Mouse (Mus musculus): ENCODE measurements at regions not wholly inside any gene's neighbourhood (a gene's known extent, or its start where the extent isn't known, plus 50 kb on each side); places are given as distances from the start of the nearest gene placed in this dataset.

DNA sequence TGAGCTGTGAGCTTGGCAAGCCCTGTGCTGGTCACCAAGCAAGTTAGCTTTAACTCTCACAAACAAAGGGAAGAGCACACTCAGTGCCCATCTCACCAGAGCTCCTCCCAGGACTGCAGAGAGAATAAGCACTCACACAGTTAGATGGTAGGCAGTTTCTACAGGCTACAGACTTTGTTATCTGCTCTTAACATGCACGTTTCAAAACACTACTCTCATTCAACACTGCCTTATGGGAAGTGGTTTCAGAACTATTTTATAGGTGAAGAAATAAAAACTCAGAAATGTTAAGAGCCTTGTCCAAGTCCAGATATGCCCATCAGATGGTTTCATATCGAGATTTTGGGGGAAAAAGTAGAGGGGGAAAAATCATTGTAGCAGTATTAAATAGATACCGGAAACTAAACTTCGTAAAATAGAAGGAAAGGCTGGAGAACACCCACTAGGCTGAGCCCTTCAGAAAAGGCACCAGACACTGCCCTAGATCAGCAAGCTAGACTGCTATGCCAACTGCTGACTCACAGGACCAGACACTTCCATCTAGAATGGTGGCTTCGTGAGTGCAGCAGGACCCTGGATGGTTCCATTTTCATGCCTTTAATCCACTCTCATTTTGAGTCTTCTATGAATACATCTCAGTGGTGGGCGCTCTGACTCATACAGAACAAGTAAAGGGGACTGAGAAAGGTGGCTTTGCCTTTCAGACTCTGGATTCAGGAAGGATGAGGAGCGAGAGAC lies 51.3 kb upstream of the Serbp1 start:
- DNase-seq (ENCODE audit: low spot score) = no peak

DNA sequence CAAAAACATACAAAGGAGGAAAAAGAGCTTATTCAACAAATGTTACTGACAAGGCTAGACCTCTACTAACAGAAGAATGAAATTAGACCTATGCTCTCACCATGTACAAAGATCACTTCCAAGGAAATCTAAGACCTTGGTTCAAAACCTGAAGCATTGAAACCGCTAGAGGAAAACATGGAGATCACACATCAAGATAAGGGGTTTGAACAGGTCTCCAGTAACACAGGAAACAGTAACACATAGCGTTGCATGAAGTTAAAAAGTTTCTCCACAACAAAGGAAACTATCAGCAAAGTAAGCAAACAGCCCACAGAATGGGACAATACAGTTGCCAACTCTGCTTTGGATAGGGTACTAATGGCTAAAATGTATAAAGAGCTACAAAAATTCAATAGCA lies 53.3 kb upstream of the Serbp1 start:
- no peak for DNase-seq (ENCODE audit: low spot score)

DNA sequence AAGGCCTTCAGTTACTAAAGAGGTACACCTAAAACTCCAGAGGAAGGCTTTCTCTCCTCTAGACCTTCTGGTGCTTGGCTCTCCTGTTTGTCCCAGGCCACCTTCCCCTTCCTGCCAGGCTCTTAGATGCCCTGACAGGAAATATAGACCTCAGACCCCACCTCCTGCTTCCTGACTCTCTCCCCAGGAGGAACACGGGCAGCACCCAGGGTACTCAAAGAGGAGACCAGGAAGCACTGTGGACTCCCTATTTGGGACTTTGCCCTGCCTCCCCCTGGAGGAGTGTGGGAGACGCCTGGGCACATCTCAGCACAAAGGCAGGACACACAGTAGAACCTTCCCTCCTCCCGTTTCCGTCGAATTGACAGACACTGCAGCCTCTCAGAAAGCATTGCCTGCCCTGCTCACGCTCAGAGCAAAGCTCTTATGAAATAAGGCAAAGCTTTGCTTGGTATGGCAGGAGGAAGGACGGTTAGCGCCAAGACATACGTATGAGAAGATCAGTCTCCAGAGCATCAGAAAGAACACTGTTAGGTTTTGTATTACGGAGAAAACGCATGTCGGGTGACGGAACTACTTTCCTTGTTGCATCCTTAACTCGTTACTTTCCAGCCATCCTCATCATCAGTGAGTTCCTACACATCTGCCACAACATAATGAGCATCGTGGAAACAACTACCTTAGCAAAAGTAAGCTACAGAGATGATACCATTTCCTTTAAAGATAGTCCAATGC lies 54.3 kb upstream of the Serbp1 start:
- no peak for DNase-seq (ENCODE audit: low spot score)

DNA sequence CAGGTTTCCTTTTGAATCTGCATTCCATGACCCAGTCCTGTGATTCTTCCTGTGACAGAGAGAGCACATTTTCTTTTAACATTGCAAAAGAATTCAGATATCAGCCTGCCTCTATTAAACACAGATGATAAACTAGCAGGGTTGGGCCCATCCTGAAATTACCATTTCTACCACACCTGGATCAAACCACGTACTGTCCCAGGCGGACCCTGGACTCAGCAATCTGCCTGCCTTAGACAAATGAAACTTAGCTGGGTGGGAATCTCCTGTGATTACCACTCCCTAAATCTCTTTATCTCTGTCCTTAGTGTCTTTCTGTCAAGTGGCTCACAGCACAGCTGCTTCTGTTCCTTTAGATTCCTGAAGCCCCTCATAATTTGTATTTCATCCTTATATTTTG lies 55.5 kb upstream of the Serbp1 start:
- no peak for DNase-seq (ENCODE audit: low spot score)

DNA sequence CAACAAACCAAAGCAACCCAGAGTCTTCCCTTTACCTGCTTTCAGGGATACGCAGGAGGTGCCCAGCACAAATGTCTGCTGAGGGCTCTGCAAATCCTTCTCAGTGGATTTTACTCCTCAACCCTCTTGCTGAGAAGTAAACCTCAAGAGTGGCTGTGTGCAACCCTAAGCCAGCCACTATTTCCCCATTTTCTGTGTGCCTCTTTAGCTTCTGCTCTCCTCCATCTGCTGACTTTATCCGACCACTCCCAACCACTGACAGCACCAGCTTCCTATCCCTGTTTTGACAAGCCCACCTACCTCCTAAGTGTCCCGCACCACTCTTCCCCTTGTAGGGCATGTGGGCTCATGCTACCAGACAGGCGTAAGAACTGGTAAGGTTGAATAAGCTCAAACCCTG lies 56.5 kb upstream of the Serbp1 start:
- no peak for DNase-seq (ENCODE audit: low spot score)

DNA sequence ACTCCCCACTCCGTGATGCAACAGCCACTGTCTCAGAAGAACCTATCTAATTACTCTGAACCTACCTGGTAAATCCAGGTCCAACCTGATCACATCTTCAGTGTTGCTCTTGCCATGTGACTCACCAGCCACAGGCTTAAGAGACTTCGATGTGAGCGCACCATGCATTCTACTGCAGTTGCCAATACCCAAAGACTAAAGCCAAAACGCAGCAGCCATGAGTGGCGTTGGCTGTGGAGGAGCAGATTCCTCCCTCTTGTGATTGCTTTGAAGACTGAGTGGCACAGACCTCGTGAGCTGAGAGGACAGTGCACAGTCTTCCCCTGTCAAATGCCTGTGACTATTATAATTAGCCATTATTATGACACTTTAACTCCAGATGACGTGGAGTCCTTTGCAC lies 58.6 kb upstream of the Serbp1 start:
- DNase-seq (ENCODE audit: low spot score) = no peak

DNA sequence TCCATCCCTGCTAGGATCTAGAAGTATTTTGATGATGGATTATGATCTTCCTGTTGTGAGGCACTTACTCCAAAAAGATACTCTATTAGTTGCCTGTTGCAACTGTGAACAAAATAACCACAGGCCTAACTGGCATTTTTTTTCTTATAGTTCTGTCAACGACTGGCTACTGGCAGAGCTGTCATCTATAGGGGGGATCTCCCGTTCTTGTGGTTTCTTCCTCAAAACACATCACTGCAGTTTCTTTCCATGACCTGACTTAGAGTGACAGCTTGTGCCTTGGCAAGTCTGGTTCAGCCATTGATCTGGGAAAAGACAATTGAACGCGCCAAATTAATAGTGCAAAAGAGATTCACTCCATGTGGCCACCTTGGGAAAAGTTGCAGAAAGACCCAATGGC lies 59.4 kb upstream of the Serbp1 start:
- DNase-seq (ENCODE audit: low spot score) = no peak

DNA sequence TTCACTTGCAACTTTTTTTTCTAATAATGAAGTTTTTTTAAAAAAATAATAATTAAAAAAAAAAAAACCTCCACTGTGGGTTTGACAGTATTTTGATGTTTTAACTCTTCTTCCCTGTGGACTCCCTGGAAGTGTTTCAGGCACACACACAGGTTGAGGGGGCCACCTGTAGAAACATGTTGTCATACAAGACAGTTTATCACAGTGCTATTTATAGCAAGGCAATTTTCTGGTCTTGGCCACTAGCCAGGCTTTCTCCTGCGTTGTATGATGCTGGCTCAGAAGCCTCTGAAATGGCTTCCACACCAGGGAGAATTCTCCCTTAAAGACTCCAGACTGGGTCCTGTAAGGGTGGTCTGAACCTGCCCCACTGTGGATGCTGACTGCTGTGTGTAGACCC lies 59.9 kb upstream of the Serbp1 start:
- DNase-seq (ENCODE audit: low spot score) = no peak

DNA sequence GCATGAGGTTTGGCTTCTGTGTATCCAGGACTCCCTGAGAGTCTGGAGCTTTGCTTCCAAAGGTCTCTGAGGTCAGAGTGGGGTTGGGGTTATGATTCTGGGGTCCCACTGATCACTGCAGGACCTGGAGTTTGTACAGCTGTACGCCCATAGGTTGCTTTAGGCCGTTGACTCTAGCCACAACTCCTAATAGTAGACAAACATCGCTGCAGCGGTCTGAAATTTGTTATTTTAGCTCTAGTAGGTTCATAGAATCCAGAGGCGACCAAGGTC lies 67.4 kb upstream of the Serbp1 start:
- no peak for DNase-seq (ENCODE audit: low spot score)

DNA sequence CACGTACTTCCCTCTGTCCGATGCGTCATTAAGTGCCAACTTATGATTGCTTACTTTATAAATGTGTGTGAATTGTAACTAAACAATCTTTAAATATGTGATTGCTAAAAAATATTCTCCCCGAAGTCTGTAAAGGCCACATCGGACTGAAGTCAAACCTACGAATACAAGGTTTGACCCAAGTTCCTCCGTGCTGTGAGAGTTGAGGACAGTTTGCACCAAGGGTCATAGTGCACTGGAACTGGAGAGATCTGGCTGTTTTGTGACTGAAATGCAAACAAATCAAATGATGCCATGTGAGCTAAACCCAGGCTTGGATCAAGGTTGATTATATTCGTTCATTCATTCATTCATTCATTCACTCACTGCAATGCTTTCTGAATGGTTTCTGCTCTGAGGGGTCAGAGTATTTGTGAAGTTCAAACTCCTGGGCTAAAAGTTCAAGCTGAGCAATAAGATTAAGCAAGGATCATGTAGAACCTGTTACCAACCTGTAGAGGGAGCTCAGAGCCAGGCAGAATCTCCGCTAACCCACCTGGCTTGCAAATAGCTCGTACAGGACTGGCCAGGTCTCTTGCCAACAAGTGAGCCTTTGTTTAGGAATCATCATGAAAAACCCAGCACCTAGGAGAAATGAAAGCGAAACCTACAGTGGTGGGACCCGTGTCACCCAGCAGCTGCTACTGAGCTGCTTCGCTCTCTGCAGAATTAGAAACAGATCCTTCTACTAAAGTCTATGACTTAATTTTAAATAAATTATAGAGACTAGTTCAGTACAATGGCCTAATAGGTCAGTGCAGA lies 67.9 kb upstream of the Serbp1 start:
- no peak for DNase-seq (ENCODE audit: low spot score)

DNA sequence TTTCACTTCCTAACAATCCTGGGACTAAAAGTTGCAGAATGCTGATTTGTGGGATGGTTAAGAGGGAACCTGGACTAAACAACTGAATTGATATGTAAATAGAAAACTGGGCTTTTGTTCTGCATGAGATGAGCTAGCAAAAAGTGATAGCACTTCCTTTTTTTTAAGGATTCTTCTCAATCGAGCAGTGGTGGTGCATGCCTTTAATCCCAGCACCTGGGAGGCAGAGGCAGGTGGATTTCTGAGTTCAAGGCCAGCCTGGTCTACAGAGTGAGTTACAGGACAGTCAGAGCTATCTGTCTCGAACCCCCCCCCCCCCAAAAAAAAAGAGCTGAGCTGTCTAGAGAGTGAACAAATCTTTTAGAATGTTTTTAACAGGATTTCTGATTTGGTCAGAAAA lies 69.2 kb upstream of the Serbp1 start:
- DNase-seq (ENCODE audit: low spot score) = no peak

DNA sequence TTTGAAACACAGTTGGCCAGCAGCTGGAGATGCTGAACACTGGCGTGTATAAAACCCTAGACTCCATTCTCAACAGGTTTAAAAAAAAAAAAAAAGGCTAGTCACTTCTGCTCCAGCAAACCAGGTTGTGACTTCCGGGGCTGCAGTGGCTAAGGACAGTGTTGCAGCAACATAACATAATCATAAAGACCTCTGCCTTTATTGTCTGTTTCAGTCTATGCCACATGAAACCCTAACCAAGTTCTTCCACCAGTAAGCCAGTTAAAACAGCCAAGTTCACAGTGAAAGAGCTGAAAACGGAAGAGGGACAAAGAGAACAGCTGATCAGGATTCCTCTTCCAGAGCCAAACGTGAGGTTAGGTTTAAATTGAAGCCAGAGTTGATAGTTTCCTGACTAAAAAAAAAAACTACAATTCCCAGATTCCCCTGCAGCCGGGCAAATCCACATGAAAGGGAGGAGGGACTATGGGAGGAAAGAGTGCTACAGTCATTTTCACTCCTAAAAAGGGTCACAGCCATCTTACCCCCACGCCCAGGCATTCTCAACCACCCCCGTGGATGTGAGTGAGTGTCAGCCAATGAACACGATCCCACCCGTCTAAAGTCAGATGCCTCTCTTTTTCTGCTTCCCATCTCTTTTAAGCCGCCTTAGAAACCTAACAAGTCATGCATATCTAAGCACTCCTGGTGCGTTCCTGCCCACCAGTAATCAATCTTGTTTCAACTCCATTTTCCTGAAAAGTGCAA lies 69.8 kb upstream of the Serbp1 start:
- DNase-seq (ENCODE audit: low spot score) = peak; percentile 37

DNA sequence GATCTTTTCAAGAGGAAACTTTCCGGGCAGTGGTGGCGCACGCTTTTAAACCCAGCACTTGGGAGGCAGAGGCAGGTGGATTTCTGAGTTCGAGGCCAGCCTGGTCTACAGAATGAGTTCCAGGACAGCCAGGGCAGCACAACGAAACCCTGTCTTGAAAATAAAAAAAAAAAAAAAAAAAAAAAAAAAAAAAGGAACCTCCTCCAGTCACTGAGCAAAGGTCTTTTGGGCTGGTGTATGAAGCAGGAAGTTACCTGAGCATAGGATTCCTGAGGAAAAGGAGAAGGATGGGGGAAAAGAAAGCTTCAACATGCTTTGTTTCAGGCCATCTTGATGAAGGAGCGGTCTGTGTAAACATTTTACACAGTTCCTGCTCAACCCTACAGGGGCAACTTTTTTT lies 72.9 kb upstream of the Serbp1 start:
- no peak for DNase-seq (ENCODE audit: low spot score)

DNA sequence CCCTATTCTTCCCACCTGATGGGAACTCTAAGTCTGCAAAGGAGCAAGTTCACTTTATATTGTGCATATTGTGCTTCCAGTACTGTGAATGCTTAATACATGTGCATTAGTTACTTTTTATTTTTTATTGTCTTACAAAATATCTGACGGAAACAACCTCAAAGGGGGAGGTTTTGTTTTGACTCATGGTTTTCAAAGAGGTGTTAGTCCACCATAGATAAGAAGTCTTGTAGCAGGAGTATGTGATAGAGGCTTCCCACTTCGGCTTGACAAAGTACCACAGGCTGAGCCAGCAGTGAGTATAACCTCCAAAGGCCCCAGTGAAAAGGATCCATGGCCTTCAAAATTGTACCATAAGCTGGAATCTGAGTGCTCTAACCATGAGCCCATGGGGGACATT lies 74.0 kb upstream of the Serbp1 start:
- DNase-seq (ENCODE audit: low spot score) = no peak

DNA sequence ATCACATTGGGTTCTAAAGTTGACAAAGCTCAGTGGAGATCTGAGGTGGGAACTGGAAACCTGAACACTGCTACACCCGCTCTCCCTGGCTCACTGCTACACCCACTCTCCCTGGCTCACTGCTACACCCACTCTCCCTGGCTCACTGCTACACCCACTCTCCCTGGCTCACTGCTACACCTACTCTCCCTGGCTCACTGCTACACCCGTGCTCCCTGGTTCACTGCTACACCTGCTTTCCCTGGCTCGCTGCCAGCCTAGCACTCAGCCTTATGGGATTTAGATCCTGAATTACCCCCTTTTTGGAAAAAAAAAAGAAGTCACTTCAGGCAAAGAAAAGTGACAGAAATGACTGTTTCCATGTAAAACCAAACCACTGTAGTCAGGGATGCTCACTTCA lies 75.2 kb upstream of the Serbp1 start:
- no peak for DNase-seq (ENCODE audit: low spot score)

DNA sequence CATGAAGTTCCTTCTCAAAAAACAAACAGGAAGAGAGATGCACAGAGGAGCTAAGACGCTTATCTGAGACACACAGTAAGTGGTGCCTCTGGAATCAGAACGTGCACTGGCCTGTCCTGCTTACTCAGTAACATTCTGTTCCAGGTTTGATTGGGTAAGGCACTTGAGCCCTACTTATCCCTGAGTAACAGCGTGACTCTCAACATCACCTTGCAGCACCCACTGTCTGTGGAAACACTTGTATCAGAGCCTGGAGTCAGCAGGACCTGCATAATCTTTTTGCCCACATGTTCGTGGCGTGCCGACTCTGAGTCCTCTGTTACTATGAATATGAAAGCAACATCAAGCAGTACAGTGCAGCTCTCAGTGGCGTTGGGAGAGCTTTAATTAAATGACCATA lies 76.4 kb upstream of the Serbp1 start:
- no peak for DNase-seq (ENCODE audit: low spot score)

DNA sequence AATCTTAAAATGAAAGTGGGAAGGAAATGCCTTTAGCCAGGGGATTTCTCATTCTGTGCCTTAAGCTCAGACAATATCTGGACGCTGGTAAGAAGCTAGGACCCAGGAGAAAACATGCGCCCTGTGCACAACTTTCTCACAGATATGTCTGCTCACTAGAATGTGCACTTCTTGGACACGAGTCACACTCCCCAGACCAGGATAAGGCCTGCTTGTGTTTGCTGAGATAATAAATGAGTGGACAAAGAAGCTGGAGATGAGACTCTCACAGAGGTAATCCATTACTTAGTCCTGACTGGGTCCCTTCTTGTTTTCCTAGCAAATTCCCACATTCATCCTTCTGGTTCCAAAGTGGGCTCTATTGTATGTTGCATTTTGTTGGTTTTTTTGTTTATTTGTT lies 77.4 kb upstream of the Serbp1 start:
- DNase-seq (ENCODE audit: low spot score) = no peak

DNA sequence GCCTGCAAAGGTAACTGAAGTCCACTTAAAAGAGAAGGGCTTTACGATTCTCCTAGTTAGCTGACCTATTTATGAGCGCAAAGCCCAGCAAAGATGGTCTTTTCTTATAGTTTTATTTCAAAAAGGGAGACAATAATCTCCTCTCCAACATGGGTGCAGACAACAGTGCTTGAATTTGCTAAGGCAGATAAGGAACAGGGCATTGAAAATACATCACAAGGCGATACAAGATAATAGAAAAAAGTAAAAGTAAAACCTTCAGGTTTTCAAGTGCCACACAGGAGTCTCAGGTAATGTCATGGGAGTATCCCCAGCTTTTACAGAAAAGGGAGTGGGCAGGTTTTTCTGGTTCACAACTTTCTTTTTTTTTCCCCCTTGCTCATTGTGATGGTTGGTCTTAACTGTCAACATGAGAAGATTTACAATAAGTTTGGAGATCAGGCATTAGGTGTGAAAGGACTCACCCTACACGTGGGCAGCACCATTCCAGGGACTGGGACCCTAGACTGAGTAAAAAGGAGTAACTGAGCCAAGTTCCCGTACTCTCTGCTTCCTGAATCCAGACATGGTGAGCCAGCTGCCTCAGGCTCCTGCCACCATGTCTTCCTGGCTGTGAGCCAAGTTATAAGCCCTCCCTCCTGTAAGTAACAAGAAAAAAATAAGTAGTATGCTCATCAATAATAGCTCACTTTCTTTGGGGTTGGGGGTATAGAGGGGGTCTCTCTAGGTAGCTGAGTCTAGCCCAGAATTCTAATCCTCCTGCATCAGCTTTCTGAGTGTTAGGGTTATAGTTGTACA lies 78.1 kb upstream of the Serbp1 start:
- DNase-seq (ENCODE audit: low spot score) = no peak

DNA sequence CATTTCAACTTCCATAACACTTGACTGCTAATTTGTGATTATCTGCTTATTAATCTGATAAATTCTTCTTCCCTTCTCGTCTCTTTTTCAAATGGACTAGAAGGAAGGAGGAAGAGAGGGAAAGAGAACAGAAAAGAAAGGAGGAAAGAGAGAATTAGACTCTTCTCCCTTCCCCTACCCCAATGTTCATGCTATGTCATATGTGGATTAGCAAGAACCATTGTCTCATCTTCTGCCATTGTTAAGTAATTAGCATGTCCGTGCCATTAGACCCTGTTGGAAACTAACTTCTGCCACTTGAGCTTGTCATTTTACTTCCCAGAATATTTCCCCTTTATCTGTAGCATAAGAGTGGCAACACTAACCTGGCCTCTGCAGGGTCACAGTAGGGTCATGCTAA lies 78.8 kb upstream of the Serbp1 start:
- DNase-seq (ENCODE audit: low spot score) = no peak

DNA sequence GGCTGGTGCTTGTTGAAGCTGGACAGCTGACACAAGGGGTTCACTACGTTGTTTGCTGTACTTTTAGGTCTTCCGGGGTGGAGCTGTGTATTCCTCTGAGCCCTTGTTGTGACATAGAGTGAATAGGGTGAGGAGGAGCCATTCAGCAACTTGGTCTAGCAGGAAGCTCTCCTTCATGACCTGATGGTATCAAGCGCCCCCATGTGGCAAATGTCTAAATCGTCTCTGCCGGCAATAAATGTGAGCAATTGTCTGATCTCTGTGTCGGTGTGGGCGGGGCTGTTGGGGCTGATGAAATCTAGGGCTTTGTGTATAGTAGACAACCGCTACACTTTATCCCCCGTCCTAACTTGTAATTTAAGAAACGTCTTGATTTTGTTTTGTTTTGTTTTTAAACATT lies 79.2 kb upstream of the Serbp1 start:
- peak; percentile 72 for DNase-seq (ENCODE audit: low spot score)

DNA sequence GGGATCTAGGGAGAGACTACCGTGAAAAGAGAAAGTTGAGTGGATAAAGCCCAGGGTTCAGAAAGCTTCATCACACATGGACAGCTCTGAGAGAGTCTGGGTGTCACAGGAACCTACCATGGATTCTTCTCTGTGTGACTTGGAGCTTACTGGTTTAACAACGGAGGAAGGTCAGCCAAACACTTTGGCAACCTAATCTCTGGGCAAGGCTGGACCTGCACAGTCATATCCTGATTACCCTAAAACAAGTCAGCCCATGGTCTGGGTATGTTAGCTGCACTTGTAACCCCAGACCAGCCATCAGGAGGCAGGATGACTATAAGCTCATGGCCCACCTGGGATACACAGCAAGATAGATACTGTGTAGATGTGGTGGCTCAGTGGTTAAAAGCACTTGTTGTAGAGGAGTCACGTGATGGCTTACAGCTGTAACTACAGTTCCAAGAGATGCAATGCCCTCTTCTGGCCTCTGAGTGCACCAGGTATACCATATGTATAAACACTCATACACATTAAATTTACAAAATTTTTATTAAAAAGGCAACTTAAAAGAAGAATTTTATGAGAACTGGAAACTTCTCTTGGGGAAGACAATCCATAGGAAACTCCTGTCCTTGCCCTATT lies 85.0 kb upstream of the Serbp1 start:
- DNase-seq (ENCODE audit: low spot score) = no peak
